Mouse (Mus musculus): Measurements from ENCODE around the gene Crtac1. TPM values are rescaled to one million over a fixed set of nuclear protein-coding genes. Genes with fewer than 3 reads are reported as not detected.
A peak's percentile ranks its signal among the peaks of the same experiment; 100 is the strongest.

Crtac1 gene
- total RNA-seq, 2 experiments from 2014 or later: 0.15 TPM; not detected in 1

DNA sequence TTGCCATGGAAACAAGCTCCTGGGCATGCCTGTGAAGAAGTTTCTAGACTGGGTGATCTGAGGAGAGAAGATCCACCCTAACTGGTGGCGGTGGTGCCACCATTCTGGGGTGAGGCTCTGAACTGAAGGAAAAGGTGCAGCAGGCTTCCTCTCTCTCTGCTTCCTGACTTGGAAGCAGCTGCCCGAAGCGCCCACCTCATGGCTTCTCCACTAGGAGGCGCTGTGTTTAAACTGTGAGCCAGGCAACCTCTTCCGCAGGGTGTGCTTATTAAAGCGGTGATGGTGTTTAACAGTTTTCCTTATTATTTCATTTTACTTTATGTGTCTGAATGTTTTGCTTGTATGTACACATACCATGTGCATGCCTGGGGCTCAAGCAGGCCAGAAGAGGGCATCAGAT is 90.4 kb downstream of the Crtac1 start:
- DNase-seq: peak in 1 of 2 experiments; percentile 22
- intact Hi-C loops (cut with DNase I): no loop called here

- DNase-seq: no peak
Observed at GRCm38 (mm10) chr19:42332081-42332736, 99.4 kb downstream of the Crtac1 start.

GRCm38 (mm10) chr19:42331446-42331845 is 100.1 kb downstream of the Crtac1 start:
- intact Hi-C loops (cut with DNase I): no loop called here
- no peak for DNase-seq

More at GRCm38 (mm10) chr19:42332081-42332736, 99.4 kb downstream of the Crtac1 start:
- intact Hi-C loops (cut with DNase I): no loop called here

GRCm38 (mm10) chr19:42328160-42328559 is 103.4 kb downstream of the Crtac1 start:
- DNase-seq: no peak
- intact Hi-C loops (cut with DNase I): no loop called here

- intact Hi-C loops (cut with DNase I): no loop called here
Observed at GRCm38 (mm10) chr19:42325894-42326293, 105.7 kb downstream of the Crtac1 start.

DNA sequence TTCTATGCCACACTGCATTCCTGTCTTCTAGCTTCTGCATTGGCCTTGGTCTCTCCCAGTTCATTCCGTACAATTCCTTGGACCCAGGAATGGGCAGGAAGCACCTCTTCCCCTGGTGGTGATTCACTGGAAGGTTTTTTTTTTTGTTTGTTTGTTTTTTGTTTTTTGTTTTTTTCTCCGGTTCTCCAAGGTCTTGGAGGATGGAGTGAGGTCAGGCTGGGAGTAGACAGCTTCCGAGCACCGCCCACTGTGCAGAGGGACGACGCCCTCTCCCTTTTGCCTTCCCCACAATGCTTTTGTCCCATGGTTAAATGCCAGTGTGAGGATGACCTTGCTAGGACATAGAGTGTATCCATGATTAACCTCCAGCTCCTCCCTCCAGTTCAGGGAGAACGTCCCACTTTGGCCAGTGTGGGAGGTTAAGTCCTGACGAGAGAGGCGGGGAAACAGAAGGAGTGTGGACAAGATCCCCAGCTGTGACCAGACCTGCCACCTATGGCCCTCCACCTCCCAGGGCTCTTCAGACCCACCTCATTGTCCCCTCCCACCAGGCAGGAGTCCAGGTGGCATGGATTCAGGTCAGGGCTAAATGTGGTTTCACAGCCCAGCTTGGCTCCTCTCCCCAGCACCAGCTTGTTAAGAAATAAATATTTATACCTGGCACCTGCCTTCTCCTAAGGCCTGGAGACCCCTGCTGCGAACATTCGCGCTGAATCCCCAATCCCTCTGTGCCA is 109.1 kb downstream of the Crtac1 start:
- intact Hi-C loops (cut with DNase I): no loop called here
- no peak for DNase-seq

More at GRCm38 (mm10) chr19:42325894-42326293, 105.7 kb downstream of the Crtac1 start:
- DNase-seq: peak; percentile 78 to 88

- DNase-seq: no peak
- intact Hi-C loops (cut with DNase I): no loop called here
Observed at GRCm38 (mm10) chr19:42321936-42322335, 109.6 kb downstream of the Crtac1 start.

GRCm38 (mm10) chr19:42317648-42318425 is 113.7 kb downstream of the Crtac1 start:
- DNase-seq: no peak
- intact Hi-C loops (cut with DNase I): loop anchor here (2.0 to 10.0 kb wide), 3 partner anchors 127 to 427 kb away; no protein-coding TSS in a partner anchor

DNA sequence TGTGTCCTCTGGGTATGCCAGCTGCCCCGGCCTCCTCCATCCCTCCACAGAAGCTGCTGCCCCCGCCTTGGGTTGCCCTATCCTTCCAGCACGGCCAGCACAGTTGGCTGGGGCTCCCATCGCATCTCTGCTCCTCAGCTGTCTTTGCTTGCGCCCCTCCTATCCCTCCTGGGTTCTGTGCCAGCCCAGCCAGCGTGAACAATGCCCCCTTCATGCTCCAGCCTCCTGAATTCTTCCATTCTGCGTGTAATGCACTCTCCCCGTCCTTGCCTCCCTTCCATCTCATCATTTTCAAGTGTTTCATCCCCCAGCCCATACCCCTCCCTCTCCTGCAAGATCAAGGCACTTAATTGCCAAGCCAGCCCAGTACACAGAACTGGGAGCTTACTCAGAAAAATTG is 114.6 kb downstream of the Crtac1 start:
- intact Hi-C loops (cut with DNase I): loop anchor here (2.0 to 10.0 kb wide), 3 partner anchors 128 to 428 kb away; no protein-coding TSS in a partner anchor
- DNase-seq: no peak

DNA sequence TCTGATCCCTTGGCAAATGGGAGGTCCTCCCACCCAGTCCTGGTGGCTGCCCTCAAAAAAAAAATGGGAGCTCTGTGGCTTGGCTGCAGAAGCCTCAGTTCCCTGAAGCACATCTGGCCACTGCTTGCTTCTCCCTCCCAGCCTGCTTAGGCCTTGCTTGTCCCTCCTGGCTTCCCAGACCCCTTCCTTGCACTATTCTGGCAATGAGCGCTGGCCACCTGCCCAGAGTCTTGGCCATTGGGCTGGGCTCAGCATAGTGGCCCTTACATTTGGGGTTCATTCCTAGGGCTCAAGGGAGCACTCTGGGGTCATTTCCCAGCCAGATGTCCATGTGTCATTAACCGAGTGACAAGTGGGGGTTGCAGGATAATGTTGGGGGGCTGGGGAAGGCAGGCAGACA is 115.1 kb downstream of the Crtac1 start:
- peak; percentile 23 to 39 for DNase-seq
- intact Hi-C loops (cut with DNase I): loop anchor here (2.0 to 10.0 kb wide), 3 partner anchors 128 to 428 kb away; no protein-coding TSS in a partner anchor

GRCm38 (mm10) chr19:42315914-42316313 is 115.7 kb downstream of the Crtac1 start:
- intact Hi-C loops (cut with DNase I): loop anchor here (2.0 to 10.0 kb wide), 3 partner anchors 129 to 429 kb away; no protein-coding TSS in a partner anchor
- peak; percentile 61 to 79 for DNase-seq

DNA sequence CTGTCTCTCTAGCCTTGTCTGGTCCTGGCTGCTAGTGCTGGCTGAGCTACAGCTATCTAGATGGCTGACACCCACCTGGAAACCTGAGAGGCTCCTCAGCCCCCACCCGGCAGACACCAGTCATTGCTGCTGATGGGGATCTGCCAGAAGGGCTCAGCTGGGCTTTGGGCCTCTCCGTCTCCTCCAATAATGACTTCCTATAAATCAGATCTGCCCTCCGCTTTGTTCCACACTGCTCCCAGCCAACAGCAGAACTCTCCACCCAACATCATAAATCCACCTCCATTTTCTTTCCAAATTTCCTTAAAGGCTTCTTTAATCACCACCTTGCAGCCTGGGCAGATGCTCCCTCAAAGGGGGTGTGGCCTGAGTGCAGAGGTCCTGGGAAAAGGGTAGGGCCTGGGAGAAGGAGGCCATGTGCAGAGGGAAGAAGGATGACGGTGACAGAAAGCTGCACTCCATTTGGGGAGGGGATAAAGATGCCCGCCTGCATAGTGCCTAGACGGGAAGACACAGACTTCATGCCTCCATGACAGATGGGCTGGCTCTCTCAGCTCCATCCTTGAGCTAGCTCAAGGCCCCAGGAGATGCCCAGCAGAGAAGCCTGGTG is 116.4 kb downstream of the Crtac1 start:
- intact Hi-C loops (cut with DNase I): loop anchor here (10.0 kb wide), 1 partner anchor 430 kb away; no protein-coding TSS in a partner anchor
- no peak for DNase-seq

- no peak for DNase-seq
- intact Hi-C loops (cut with DNase I): loop anchor here (10.0 kb wide), 1 partner anchor 433 kb away; no protein-coding TSS in a partner anchor
Observed at GRCm38 (mm10) chr19:42312191-42312590, 119.4 kb downstream of the Crtac1 start.

GRCm38 (mm10) chr19:42311332-42311731 is 120.3 kb downstream of the Crtac1 start:
- intact Hi-C loops (cut with DNase I): loop anchor here (10.0 kb wide), 1 partner anchor 433 kb away; no protein-coding TSS in a partner anchor
- no peak for DNase-seq

DNA sequence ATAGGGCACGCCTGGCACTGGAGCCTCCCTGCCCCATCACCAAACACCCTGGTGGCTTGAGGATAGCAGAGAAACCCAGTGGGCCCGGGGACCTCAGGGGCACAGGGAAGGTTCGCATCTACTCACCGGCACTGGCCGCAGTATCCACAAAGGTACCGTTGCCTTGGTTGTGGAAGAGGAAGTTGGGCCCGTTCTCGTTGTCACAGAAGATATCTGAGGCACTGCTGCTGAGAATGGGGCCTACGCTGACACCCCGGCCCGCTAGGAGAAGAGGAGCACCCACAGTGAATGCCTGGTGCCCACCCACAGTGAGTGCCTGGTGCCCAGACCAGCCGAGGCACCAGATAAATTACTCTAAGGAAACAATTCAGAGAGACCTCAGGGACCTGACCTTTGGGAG is 122.7 kb downstream of the Crtac1 start:
- DNase-seq: no peak
- intact Hi-C loops (cut with DNase I): no loop called here

DNA sequence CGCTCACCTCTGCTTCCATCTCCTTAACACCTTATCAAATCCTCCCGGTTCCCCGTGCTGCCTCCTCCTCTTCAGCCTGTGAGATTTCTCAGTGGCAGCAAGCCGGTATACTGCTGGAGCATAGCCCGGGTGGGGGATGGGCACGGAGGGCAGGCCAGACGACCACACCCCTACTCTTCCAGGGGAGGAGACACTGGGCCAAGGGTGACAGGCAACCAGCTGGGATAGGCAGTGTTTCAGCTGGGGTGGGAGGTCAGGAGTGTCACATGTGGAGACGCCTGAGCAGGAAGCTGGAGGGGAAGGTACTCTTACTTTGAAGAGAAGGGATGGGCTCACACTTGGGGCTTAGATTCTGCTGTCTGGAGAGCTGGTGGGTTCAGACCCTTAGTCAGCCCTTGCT is 124.6 kb downstream of the Crtac1 start:
- intact Hi-C loops (cut with DNase I): no loop called here
- DNase-seq: no peak

DNA sequence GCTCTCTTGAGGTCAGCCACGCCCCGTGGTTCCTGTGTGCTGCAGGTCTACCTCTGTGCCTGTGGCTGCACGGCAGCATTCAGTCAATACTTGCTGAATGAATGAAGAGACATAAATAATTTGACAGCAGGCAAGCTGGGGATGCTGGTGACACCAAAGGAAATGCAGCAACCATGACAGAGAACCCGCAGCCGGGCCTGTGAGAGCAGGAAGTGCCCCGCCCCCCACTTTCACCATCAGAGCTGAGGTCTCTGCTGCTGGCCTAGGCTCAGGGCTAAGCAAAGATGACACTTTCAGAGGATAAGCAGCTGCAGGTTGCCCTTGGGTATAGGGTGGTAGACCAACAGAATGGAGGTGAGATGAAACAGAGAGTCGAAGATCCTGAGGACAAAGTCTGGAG is 125.4 kb downstream of the Crtac1 start:
- intact Hi-C loops (cut with DNase I): no loop called here
- DNase-seq: no peak

- intact Hi-C loops (cut with DNase I): no loop called here
- DNase-seq: no peak
Observed at GRCm38 (mm10) chr19:42305746-42306145, 125.8 kb downstream of the Crtac1 start.

- intact Hi-C loops (cut with DNase I): no loop called here
- no peak for DNase-seq
Observed at GRCm38 (mm10) chr19:42304506-42304905, 127.1 kb downstream of the Crtac1 start.

GRCm38 (mm10) chr19:42303210-42303813 is 128.3 kb downstream of the Crtac1 start:
- intact Hi-C loops (cut with DNase I): no loop called here

More at GRCm38 (mm10) chr19:42303210-42303813, 128.3 kb downstream of the Crtac1 start:
- no peak for DNase-seq
